Mouse (Mus musculus) kidney, adult 2 months (tissue): ENCODE measurements around the gene Fut11.
A peak's percentile ranks its signal among the peaks of the same experiment; 100 is the strongest.

Source experiments
- CTCF ChIP-seq: fragments of 200-500 bp; conservative IDR thresholded peaks from 2 replicates; pipeline ENCODE4 v1.5.1; 2011; ENCODE audit warnings: low read depth, mild to moderate bottlenecking, control low read depth, low read length, moderate library complexity, mixed read lengths; ENCODE audit not compliant: insufficient read depth, insufficient read length
- POLR2A ChIP-seq: fragments of 200-500 bp; IDR thresholded peaks from one replicate; pipeline ENCODE4 v1.6.1; 2011; ENCODE audit warnings: low read depth, low read length, control low read depth

- no peak for TF ChIP-seq CTCF
- TF ChIP-seq POLR2A, result peak; percentile 39
Measured at GRCm38 (mm10) chr14:20702741-20703381, 8.1 kb downstream of the Fut11 start, which contains the start of gene Chchd1.
